Mouse (Mus musculus) gastrocnemius, postnatal 36 days (tissue): ENCODE data around the gene Vhl. TPM values are rescaled to one million over a fixed set of nuclear protein-coding genes. Genes with fewer than 3 reads are reported as not detected.

Source experiments
- total RNA-seq, 2 experiments: library from RNA; stranded (reverse); gene quantifications; 2 replicates each; pipeline ENCODE4 v1.2.3; 2021

Gene Vhl
- total RNA-seq, 2 experiments from 2014 or later: 3.5 to 4.5 TPM

Other genes with a start within 250 kb of the Vhl start
- gene Tada3, start 246.1 kb upstream of the Vhl start, total RNA-seq: 10 to 100 TPM; 11.5 to 13.3 TPM
- 10 to 100 TPM; 49.1 to 50.7 TPM for gene Arpc4, start 245.8 kb upstream of the Vhl start, total RNA-seq
- gene Ttll3, start 234.7 kb upstream of the Vhl start, total RNA-seq: under 1 TPM; 0.42 to 0.66 TPM
- gene Rpusd3, start 204.6 kb upstream of the Vhl start, total RNA-seq: 1 to 10 TPM; 8.1 to 8.9 TPM
- gene Cidec, start 188.2 kb upstream of the Vhl start, total RNA-seq: 10 to 100 TPM in 1 of 2 experiments, 1 to 10 TPM in 1; 3.7 to 14.3 TPM
- gene Jagn1, start 181.4 kb upstream of the Vhl start, total RNA-seq: 10 to 100 TPM; 24.8 to 27.9 TPM
- under 1 TPM; 0.13 to 0.15 TPM for gene Il17re, start 165.5 kb upstream of the Vhl start, total RNA-seq
- gene Il17rc, start 152.5 kb upstream of the Vhl start, total RNA-seq: 1 to 10 TPM; 3.8 to 5.1 TPM
- 10 to 100 TPM; 39.1 to 49.8 TPM for gene Creld1, start 140.7 kb upstream of the Vhl start, total RNA-seq
- not detected for gene Prrt3, start 122.0 kb upstream of the Vhl start, total RNA-seq
- gene Emc3, start 92.3 kb upstream of the Vhl start, total RNA-seq: 10 to 100 TPM; 52.9 to 55.7 TPM
- under 1 TPM; 0.20 to 0.30 TPM for gene Fancd2, start 92.3 kb upstream of the Vhl start, total RNA-seq
- gene Fancd2os, start 23.2 kb upstream of the Vhl start, total RNA-seq: not detected
- gene Brk1, start 19.2 kb upstream of the Vhl start, total RNA-seq: 10 to 100 TPM; 36.3 to 37.5 TPM
- 1 to 10 TPM; 3.1 to 3.9 TPM for gene Irak2, start 14.5 kb downstream of the Vhl start, total RNA-seq
- gene Tatdn2, start 73.1 kb downstream of the Vhl start, total RNA-seq: 10 to 100 TPM; 30.5 to 39.6 TPM
- gene Ghrl, start 95.9 kb downstream of the Vhl start, total RNA-seq: not detected
- gene Sec13, start 116.8 kb downstream of the Vhl start, total RNA-seq: 10 to 100 TPM; 61.1 to 64.3 TPM